Mouse (Mus musculus) embryonic facial prominence, embryonic 12.5 days (tissue): ENCODE measurements at regions not wholly inside any gene's neighbourhood (a gene's known extent, or its start where the extent isn't known, plus 50 kb on each side); places are given as distances from the start of the nearest gene placed in this dataset.

Experiments used
- ATAC-seq: fragments of 200-750 bp; cut with Nextera tagmentation; 2 replicates; pipeline ENCODE4 v1.8.0; 2017; ENCODE audit not compliant: insufficient number of reproducible peaks, insufficient read depth, low FRiP score, low TSS enrichment
- H3K27ac ChIP-seq: fragments of 300-500 bp; sonication (generic); 2 replicates; pipeline ENCODE4 v1.5.1; 2016; ENCODE audit warnings: mild to moderate bottlenecking
- H3K27me3 ChIP-seq: fragments of 300-500 bp; sonication (generic); 2 replicates; pipeline ENCODE4 v1.6.1; 2016; ENCODE audit warnings: mild to moderate bottlenecking, moderate library complexity
- H3K36me3 ChIP-seq: fragments of 300-500 bp; sonication (generic); 2 replicates; pipeline ENCODE4 v1.6.1; 2016; ENCODE audit warnings: mild to moderate bottlenecking
- H3K4me1 ChIP-seq: fragments of 300-500 bp; sonication (generic); 2 replicates; pipeline ENCODE4 v1.6.1; 2016
- H3K4me2 ChIP-seq: fragments of 300-500 bp; sonication (generic); replicated peaks from 2 replicates; pipeline ENCODE4 v1.6.1; 2016; ENCODE audit warnings: mild to moderate bottlenecking, moderate library complexity
- H3K4me3 ChIP-seq: fragments of 300-500 bp; sonication (generic); 2 replicates; pipeline ENCODE4 v1.5.1; 2016; ENCODE audit warnings: mild to moderate bottlenecking
- H3K9ac ChIP-seq: fragments of 300-500 bp; sonication (generic); 2 replicates; pipeline ENCODE4 v1.6.1; 2016; ENCODE audit warnings: mild to moderate bottlenecking, moderate library complexity
- H3K9me3 ChIP-seq: fragments of 300-500 bp; sonication (generic); 2 replicates; pipeline ENCODE4 v1.6.1; 2016; ENCODE audit warnings: mild to moderate bottlenecking, moderate library complexity
- WGBS: fragments of 180-500 bp; shearing (Covaris S2); methylation state at CpG from one replicate; pipeline ENCODE4 v1.1.7; 2016; 5-methylcytosine and 5-hydroxymethylcytosine counted together

GRCm38 (mm10) chr11:57895497-57895896, 62.9 kb upstream of the Hand1 start:
- no peaks in the 10 kb centered on the region for H3K9me3 ChIP-seq
- no peaks in the 10 kb centered on the region for H3K27me3 ChIP-seq
- 65% methylated on average over 1 of the region's 1 CpGs for WGBS
- H3K4me3 ChIP-seq = no peak overlapping the region
- H3K4me1 ChIP-seq = peaks cover 3% of the 10 kb centered on the region; the same call in 1 of the 2 replicates
- no peak overlapping the region for H3K27ac ChIP-seq
- no peak for ATAC-seq
- no peaks in the 10 kb centered on the region for H3K36me3 ChIP-seq
- no peak overlapping the region for H3K4me2 ChIP-seq
- no peak overlapping the region for H3K9ac ChIP-seq

- no peaks in the 10 kb centered on the region for H3K9me3 ChIP-seq
- peaks cover 19% of the 10 kb centered on the region; the same call in 1 of the 2 replicates for H3K4me1 ChIP-seq
- no peak overlapping the region for H3K4me2 ChIP-seq
- WGBS = 57% methylated on average over 15 of the region's 15 CpGs
- no peaks in the 10 kb centered on the region for H3K36me3 ChIP-seq
- H3K9ac ChIP-seq = no peak overlapping the region
- H3K4me3 ChIP-seq = no peak overlapping the region
- H3K27ac ChIP-seq = no peak overlapping the region
- no peak for ATAC-seq
- peaks cover 3% of the 10 kb centered on the region for H3K27me3 ChIP-seq
These were observed 50.4 kb upstream of the Hand1 start for GRCm38 (mm10) chr11:57882736-57883635.
